Mouse (Mus musculus) CH12F3 (cell line): ENCODE data around the gene Egln2.

Experiments
- in situ Hi-C: fragments of 300-500 bp; cut with MboI; formaldehyde crosslinking; loops from 2 replicates; pipeline ENCODE4 v1.14.3; 2020; ENCODE audit warnings: low sequenced_read_pairs

Gene Egln2

GRCm38 (mm10) chr7:27177942-27178323 lies 11.3 kb upstream of the Egln2 start:
- in situ Hi-C loops = no loop called here

GRCm38 (mm10) chr7:27174896-27175295 lies 8.3 kb upstream of the Egln2 start:
- in situ Hi-C loops = no loop called here

DNA sequence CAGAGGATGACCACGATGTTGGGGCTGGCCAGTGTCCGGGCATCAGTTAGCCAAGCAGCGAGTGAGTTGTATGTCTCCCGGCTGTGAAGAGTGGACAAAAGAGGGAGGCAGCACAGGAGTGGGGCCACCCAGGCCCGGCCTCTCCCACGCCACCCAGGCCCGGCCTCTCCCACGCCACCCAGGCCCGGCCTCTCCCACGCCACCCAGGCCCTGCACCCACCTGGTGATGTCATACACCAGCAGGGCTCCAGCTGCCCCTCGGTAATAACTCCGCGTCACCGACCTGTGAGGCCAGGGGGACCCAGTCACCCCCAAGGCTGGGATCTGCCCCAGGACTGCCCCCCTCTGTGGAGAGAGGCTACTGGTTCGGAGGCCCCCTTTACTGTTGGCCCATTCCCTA lies 7.9 kb upstream of the Egln2 start:
- in situ Hi-C loops = no loop called here

DNA sequence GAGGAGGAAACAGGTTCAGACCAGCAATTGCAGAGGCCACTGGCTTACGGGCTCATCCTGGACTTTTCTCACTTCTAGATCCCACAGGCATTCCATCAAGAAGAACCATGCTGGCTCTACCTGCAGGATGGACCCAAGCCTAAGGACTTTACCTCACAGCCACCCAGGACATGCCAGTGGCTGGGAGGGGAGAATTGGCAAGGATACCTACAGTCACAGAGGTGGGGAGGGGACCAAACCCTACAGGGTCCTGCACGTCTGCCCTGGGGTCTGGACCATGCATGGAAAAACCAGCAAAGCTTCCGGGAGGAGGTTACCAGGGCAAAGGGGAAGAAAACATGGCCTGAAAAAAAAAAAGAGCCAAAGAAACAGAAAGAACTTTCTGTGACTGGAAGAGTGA lies 4.4 kb upstream of the Egln2 start:
- in situ Hi-C loops = no loop called here

DNA sequence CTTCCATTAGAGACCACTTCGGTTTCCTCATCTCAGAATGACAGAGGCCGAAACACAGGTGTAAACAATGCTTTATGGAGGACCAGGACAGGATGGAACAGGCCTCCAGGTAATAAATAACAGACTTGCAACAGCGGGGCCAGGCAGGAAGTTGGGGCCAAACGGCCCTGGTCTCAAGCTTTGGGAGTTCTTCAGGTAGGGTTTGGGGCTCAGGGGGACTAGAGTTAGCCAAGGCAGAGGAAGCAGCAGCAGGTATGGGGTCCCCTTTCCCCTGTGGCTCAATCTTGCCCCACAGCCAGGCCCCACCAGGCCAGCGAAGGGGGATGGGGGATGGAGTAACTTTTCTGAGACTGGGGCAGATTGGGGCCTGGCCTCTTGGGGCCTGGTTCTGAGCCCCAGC lies 1.8 kb upstream of the Egln2 start:
- in situ Hi-C loops = no loop called here

DNA sequence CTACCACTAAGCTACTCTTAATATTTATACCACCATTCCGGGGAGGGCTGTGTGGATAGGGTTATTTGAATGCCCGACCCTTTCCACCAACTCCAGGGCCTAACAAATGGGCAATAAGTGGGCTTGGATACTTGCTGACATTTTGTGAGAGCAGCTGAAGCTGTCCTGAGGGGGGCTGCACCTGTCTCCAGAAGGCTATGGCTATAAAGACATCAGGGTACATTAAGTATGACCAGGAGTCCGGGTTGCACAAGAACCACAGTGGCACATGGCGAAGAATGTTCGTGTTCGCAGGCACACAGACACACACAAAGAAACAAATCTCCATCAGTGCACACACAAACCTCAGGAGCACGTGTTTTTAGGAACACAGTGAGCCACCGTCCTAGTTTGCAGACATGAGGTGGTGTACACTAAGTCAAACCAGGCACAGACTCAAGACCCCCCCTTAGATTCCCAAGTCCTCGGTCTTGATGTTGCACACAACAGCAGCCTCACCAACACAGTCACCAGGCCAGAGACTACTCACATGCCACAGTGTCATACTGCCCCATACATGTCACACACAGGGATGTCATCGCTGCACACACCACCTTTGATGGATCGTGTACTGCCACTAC lies 983 bp upstream of the Egln2 start:
- in situ Hi-C loops = no loop called here

DNA sequence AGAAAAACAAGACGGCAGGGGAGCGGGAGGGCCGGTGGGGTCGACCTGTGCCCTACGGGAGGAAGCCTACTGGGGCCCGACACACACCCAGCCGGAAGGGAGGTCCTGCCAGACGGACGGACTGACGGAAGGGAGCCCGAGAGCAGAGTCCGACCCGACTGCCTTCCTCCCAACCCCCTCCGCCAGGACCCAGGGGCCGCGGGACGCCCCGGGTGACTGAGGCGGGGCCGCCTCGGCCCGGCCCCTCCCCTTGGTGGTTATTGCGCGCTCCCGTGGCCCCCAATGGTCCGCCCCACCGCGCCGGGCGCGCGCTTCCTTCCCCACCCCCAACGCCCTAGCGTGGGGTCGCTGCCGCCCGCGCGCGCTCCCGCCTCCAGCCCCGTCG lies 381 bp downstream of the Egln2 start:
- in situ Hi-C loops = no loop called here

GRCm38 (mm10) chr7:27165696-27166095 lies 906 bp downstream of the Egln2 start:
- in situ Hi-C loops = no loop called here

DNA sequence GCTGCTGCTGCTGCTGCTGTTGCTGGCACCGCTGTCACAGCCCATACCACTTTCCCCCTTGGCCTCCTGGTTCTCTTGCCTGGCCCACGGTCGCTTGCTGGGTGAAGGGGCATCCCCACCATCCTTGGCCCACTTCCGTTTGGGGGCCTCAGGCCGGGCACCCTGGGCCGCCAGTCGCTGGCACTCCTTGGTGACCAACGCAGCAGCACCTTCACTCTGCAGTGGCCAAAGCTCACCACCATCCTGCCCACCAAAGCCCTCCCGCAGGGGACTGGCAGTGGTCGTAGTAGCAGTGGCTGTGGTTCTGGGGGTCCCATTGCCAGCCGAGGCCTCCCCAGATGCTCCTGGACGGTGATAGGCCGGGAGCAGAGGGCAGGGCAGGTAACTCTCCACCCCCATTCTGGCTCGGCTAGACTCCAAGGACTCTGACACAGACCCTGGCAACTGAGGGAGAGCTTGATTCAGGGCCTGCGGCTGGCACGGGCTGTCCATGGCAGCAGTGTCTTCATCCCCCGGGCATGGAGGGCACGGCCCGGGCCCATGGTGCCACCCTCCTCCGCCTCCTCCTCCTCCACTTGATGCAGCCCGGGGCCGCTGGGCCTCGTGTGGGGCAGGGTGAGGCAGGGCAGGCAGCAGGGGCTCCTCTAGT lies 1.5 kb downstream of the Egln2 start:
- in situ Hi-C loops = no loop called here

- in situ Hi-C loops = no loop called here
These were observed 2.3 kb downstream of the Egln2 start for GRCm38 (mm10) chr7:27164112-27164947.

- in situ Hi-C loops = no loop called here
These were observed 3.2 kb downstream of the Egln2 start for GRCm38 (mm10) chr7:27163450-27163805.

GRCm38 (mm10) chr7:27162780-27163449 lies 3.7 kb downstream of the Egln2 start:
- in situ Hi-C loops = no loop called here

GRCm38 (mm10) chr7:27161744-27162143 lies 4.9 kb downstream of the Egln2 start:
- in situ Hi-C loops = no loop called here

GRCm38 (mm10) chr7:27160921-27161320 lies 5.7 kb downstream of the Egln2 start:
- in situ Hi-C loops = no loop called here

DNA sequence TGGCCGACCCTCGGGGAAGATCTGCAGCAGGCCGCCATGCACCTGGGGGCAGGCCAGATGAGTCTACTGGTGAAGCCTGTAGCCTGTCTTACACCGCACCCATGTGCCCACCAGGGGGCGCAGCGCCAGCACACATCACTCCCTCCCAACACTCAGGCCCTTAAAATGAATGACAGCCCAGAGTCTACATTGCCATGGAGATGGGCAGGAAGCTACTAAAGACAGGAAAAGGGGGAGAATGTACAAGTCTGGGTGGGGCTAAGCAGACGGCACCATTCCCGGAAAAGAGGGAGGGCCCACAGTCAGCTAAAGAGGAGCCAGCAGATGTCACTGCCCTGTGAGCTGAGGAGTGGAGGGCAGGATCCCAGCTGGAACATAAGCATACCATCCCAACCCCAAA lies 6.7 kb downstream of the Egln2 start:
- in situ Hi-C loops = no loop called here

GRCm38 (mm10) chr7:27159256-27159655 lies 7.3 kb downstream of the Egln2 start:
- in situ Hi-C loops = no loop called here

- in situ Hi-C loops = no loop called here
These were observed 8.4 kb downstream of the Egln2 start for GRCm38 (mm10) chr7:27158171-27158570.

DNA sequence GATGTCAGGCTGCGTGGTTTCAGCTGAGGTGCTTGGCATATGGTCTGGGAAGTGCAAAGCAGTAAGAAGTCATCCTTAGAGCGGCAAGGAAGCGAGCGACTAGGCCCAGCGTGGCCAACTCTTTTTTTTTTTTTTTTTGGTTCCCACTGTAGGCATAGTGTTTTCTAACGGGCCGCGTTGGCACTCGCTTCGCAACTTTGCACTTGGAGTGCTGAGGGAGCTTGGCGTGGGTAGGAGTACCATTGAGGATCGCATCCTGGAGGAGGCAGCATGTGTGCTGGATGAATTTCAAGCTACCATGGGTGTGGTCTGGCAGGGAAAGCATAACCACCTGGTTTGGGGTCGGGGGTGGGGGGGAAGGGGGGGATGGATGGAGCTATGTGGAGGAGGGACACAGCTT lies 10.6 kb downstream of the Egln2 start:
- in situ Hi-C loops = no loop called here

DNA sequence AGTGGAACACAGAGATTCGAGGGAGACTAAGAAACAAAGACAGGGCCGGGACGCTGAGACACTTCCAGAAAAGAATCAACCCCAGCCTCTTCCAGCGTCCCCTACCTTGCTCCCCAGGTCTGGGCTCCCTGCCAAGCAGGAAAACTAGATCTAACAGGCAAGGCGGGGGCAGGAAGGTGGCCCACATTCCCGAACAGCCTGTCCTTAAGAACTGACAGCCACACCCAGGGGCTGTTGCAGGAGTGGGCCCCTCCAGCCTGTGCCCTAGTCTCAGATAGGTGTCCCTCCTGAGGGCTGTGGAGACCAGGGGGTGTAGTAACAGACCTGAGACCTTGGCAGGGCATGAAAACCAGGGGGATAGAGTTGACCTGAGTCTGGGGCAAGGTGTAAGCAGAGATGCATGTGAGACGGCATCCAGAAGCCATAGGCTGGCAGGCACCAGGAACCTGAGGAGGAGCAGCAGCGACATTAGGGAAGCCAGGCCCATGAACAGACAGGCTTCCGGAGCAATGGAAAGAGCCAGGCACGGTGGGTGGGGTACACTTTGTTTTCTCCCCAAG lies 13.3 kb downstream of the Egln2 start, which contains the start of gene Cyp2t4:
TSS of gene Cyp2t4 (plus strand) at position 510 of the 560 bp plus-strand sequence.
- in situ Hi-C loops = no loop called here

GRCm38 (mm10) chr7:27136410-27136996 lies 30.1 kb downstream of the Egln2 start:
- in situ Hi-C loops = no loop called here

DNA sequence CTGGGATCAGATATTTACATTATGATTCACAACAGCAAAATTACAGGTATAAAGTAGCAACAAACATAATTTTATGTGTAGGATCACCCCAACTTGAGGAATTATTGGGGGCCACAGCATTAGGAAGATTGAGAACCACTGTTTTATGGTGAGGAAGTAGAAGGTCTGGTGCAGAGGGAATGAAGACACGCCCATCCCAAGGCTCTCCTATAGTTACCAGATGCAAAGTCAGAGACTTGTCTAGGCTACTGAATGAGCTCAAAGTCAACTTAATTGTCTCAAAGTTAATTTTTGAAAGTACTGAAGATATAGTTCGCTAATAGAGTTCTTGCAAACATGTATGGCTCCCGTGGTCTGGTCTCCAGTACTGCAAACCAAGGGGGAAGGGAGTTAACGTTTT lies 32.8 kb downstream of the Egln2 start:
- in situ Hi-C loops = no loop called here
